Mouse (Mus musculus) lung, postnatal 0 days (tissue): ENCODE data around the gene Zmynd10.

Source experiments
- CTCF ChIP-seq: IDR thresholded peaks from 2 replicates; pipeline ENCODE4 v1.5.1; 2016; ENCODE audit warnings: antibody characterized with exemption, mild to moderate bottlenecking
- EP300 ChIP-seq: IDR thresholded peaks from 2 replicates; pipeline ENCODE4 v1.6.1; 2016; ENCODE audit warnings: antibody characterized with exemption, mild to moderate bottlenecking, control low read depth

- TF ChIP-seq CTCF, result no peak
- no peak for TF ChIP-seq EP300
Observed at GRCm38 (mm10) chr9:107543299-107543698, 3.8 kb upstream of the Zmynd10 start.
